Mouse (Mus musculus) right cerebral cortex, postnatal 14 days (tissue): ENCODE results near the gene Rpl41.
"Not testable (repeated sequence)": the region's sequence is repeated elsewhere in the genome, so short reads cannot be mapped to it uniquely, and the experiment has no call there.

Experiments used
- DNase-seq: peaks from one replicate; pipeline ENCODE4 v3.0.0; 2022

The Rpl41 gene

DNA sequence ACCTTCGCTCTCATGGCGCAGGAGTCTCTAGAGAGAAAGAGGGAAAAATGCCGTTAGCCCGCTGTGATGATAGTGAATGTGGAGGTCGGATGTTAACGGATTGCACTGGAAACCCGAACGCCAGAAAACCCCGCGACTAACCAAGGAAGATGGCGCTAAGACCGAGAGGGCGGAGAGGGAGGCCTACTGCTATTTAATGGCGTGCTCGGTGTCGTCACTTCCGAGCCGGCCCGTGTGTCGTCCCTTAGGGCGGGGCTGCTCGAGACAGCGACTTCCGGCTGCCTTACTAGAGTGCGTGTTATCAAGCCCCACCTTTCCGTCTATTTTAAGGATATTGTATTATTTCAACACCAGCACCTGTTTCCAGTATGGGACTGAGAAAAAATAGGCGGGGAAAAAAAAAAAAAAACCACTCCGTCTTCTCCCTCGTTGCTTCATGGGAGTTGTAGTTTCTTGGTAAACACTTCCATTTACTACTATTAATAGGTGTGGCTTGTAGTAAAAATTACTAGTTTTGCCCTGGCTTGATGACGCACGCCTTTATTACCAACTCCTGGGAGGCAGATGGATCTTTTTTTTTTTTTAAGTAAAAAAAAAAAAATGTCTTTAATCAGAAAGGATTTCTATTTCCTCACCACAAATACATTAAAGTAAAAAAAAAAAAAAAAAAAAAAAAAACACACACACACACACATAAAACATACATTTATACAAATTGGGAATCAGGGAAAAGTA is at the start of gene Rpl41:
TSS of gene Rpl41 (minus strand) at position 359 of the 735 bp plus-strand sequence.
- DNase-seq, result peak; percentile 87

DNA sequence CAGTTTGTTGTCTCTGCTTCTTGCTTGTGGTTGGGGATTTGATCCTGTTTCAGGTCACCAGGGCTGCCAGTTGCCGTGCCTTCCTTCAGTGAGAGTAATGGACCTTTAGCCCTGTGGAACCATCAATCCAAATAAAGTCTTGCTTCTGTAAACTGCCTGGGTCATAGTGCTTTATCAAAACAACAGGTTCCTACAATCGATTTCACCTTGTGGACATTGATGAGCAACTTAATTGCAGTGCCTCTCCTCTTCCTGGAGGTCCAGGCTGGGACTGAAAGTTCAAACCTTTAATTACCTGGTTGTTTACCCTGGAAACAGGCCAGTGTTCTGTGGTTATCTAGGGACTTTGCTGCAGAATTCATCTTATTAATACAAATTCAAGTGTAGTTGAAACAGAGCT is 49.4 kb upstream of the Rpl41 start:
- no peak for DNase-seq

DNA sequence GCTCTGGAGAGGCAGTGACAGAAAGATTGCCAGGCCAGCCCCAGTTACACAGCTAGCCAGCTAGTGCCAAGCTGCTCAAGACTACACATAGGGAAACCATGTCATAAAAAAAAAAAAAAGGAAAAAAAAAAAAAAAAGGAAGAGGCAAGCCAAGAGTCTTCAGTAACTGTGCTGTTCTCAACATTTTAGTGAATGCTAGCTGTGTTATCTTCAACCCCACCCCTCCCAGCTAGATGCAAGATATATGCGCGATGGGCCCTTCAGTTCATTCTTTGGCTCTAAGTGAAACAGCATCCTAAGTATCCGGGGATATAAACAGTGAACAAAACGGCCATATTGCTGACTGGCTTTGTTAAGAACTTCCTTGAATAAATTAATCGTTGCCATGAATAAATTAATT is 43.7 kb upstream of the Rpl41 start:
- no peak for DNase-seq

DNA sequence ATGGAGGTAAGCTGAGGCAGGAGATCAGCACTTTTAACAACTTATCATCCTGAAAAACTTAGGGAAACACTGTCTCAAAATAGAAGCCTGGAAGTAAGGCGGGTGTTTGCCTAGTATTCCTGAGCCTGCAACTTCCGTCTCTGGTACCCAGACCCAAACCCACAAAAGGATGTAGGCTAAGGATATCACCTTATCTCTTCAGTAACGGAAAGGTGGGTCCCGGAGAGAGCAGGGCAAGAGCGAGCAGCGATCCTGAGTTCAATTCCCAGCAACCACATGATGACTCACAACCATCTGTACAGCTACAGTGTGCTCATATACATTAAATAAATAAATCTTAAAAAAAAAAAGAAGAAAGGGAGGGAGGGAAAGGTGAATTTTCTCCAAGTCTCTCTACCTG is 42.3 kb upstream of the Rpl41 start:
- DNase-seq, result no peak

DNA sequence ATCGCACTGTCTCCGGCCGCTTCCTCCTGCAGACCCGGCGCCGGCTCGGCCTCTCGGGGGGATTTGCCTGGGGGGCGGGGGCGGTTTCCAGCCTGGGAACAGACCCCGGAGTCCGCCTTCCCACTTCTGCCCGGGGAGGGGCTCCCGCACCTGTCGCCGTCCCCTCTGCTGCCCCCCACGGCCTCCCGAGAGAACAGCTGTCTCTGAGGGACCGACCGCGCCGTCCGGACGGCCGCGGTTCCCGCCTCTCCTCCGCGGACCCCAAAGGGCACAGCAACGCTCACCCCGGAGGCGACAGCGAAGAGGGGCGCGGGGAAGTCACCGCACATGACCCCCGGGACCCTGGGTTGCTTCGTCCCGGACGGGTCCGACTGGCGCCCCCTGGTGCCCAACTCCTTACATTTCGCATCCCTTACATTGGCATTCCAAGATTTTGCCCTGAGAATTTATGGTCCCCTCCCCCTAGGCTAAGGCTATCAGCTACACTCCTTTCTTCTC is 41.1 kb upstream of the Rpl41 start:
- DNase-seq, result peak; percentile 48

DNA sequence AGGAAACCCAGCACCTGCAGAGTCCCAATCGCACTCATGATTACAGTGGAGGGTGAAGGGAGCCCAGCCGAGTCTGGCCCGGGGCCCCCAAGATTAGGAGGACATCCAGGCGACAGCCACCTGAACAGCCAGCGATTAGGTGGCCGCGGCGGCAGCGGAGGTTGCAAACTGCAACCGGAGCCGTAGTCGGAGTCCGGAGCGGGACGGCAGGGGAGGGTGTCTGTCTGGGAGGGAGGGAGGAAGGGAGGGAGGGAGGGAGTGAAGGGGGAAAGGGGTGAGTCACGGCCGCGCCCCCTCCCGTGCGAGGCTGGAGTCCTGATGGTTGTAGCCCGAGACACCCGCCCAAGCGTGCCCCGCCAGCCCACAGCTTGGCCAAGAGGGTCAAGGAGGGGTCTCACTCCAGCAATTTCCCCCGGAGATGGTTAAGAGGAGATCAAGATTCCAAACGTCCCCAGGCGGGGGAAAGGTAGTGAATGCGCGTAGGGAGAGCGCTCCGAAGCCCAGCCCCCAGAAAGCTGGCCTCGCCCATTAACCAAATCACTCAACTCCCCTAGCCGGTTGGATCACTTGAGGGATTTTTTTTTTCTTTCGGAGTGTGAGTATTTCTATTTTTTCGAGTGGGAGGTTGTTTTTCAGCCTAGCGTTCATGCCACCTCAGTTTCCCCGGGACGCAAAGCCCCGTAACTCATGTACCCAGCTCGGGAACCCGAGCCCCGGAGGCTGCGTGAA is 40.5 kb upstream of the Rpl41 start, which contains the start of gene Erbb3:
TSS of gene Erbb3 (minus strand) at position 189 of the 729 bp plus-strand sequence.
- no peak for DNase-seq

DNA sequence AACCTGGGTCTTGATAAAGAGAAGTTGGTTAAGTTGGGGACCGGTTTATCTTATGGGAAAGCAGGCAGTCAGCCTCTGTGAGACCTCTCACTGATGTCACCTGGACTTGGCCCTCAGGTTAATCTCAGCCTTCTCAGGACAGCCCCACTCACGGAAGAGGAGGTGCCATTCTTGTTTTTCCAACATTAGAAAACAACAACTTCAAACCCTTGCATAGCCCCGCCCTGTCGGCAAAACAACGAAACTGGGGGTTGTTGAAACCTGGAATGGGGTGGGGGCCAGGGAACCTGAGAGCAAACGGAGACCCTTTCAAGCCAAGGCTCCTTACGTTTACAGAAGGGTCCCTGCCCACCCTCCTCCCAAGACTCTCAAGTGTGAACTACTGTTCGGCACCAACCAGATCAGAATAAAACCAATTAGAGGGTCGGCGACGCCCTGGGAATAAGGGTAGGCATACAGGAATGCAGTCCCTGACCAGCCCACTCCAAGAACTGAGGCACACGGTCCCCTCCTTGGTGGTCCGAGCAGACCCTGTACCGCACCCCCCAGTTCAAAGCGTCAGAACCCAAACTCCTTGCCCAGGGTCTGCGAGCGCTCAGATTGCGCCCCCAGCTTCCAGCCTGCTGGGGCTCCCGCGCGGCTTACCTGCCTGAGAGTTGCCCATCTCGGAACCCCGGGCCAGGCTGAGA is 39.8 kb upstream of the Rpl41 start:
- no peak for DNase-seq

DNA sequence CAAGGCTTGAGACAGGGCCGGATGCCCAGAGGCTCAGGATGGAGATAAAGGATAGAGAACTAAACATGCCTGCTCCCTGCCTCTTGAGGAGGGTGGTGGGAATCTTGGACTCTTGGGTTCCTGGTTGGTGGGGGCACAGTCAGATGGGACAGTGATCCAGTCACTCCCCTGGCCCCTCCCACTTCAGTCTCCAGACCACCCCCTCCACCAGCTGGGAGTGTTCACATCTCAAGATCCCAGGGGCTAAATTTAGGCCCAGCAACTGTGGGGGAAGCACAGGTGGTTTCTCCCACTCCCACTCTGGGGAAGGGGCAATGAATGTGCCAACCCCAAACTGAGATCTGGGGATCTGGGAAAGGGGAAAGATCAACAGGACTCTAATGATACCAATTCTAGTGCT is 39.0 kb upstream of the Rpl41 start:
- no peak for DNase-seq

DNA sequence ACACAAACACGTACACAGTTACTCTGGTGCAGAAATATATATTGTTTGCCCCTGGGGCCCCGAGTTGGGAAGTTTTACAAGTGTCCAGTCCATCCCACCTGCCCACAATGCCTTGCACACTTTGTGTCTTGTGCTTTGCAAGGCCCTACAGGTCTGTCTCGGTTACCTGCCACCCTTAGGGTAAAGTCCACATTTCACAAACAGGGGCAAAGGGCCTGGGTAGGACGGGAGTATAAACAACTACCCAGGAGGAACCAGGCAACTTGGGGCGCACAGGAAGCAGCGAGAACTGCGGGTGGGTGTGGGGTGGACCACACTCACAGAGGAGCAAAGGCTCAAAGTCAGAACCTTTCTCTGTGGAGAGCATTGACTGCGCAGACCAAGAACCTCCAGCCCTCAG is 38.6 kb upstream of the Rpl41 start:
- no peak for DNase-seq

DNA sequence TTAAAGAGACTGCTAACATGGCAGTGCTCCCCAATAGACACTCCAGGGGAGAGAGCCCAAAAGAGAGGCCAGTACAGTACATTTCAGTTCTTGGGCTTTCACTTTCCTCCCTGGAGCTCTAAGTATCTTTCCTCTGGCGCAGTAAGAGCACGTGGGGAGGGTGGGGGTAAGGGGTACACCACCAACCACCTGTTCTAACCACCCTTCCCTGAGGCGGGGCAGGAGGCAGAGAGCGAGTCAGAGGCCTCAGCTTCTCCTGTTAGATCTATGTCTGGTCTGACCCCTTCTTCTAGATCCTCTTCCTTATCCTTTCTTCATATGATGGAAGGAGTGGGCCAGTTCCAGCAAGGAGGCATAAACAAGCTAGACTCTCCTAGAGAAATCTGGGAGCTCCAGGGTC is 38.0 kb upstream of the Rpl41 start:
- no peak for DNase-seq

DNA sequence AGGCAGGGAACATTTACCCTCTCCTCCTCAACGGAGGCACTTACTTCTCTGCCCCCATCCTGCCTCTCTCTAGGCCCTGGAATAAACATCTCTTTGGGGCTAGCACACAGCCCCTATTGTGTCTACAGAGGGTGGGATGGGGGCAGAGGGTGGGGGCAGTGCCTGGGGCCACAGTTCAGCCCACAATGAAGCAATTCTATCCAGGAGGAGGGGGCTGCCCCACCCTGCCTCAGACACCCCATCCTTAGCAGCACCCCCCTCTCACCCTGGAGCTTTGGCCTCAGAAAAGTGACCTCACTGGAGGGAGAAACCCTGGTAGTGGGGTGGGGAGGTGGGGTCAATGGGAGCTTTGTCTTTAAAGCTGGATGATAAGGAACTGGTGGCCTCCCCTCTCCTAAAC is 37.4 kb upstream of the Rpl41 start:
- no peak for DNase-seq

DNA sequence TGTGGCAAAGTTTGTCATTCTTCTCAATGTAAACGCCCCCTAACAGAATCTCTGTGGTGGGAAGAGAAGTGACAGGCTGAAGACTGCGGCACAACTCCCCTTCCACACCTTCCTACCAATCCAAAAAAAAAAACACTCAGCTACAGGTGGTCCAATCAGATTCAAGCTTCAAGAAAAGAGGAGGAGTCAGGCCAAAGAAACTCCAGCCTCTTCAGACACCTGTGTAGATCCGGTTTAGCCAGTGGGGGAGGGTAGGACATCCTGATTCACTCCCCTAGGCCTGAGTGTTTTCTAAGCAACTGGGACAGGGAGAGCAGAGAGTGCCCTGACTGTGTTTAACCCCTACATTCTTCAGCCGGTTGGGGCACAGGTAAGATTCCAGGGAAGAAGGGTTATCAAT is 35.3 kb upstream of the Rpl41 start:
- DNase-seq, result no peak

DNA sequence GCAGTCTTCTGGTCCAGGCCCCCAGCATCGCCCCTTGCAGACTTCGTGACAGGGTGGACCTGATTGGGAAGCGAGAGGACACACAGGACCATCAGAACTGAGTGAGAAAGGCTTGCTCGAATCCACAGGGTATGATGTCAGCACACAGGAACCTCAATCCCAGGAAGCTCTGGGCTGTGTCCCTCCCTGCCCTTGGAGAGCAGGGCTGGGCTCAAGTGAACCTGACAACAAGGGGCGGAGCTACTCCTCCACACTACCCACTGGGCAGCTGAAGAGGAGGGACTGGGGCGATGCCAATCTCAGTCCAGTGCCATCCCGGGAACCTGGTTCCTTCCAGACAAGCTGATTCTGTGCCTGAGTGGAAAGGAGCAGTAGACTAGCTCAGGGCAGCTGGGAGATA is 34.5 kb upstream of the Rpl41 start:
- no peak for DNase-seq

DNA sequence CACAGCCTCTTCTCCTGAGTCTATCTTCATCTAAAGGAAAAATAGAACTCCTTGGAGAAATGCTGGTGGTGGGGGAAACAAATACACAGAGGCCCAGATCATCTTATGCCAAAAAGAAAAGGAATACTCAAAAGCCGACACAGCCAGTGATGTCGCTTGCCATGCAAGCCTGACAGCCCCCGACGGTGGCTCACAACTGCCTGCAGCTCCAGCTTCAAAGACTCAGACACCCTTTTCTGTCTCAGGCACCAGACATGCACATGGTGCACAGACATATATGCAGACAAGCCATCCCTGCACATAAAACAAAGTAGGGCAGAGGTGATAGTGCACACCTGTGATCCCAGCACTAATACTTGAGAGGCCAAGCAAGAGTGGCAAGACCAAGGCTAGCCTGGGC is 30.6 kb upstream of the Rpl41 start:
- no peak for DNase-seq

DNA sequence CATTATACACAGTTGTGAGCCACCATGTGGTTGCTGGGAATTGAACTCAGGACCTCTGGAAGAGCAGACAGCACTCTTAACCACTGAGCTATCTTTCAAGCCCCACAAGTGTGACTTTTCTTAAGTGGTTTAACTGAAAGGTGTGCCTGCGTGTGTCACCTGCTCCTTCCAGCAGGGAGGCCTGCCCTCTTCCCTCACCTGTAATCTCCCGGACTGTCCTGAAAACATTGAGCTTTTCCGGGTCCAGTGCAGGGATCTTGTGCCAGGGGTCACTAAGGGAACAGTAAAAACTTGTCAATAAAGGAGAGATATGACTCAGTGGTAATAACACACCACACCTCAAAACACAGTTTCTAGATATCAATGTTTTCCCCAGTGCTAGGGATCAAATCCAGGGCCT is 30.2 kb upstream of the Rpl41 start:
- no peak for DNase-seq

DNA sequence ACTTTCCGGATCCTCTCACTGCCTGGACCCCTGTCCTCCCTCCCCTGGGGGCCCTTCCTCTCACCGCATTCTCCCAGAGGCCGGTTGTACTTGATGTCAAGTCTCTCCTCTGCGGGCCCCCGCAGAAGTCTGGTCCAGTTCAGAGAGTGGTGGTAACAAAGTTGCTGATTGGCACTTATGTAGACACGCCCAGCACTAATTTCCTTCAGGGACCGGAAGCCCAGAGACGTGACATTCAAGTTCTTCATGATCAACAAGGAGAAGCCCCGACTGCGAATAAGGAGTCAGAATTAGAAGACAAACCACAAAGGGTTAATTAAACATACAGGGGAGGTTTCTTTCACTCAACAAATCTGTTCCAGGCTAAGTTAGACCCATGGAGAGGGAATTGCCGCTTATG is 29.2 kb upstream of the Rpl41 start:
- no peak for DNase-seq

DNA sequence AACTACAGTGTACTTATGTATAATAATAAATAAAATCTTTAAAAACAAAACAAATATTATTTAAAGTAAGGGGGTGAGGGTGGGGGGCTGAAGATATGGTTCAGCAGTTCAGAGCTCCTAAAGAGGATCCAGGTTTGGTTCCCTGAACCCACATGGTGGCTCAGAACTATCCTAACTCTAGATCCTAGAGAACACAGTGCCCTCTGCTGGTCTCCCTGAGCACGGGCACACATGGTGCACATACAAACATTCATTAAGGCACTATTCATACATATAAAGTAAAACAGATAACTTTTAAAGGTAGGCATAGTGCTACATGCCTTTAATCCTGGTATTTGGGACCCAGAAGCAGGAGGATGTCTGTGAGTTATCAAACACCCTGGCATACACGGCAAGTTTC is 26.0 kb upstream of the Rpl41 start:
- DNase-seq, result no peak

DNA sequence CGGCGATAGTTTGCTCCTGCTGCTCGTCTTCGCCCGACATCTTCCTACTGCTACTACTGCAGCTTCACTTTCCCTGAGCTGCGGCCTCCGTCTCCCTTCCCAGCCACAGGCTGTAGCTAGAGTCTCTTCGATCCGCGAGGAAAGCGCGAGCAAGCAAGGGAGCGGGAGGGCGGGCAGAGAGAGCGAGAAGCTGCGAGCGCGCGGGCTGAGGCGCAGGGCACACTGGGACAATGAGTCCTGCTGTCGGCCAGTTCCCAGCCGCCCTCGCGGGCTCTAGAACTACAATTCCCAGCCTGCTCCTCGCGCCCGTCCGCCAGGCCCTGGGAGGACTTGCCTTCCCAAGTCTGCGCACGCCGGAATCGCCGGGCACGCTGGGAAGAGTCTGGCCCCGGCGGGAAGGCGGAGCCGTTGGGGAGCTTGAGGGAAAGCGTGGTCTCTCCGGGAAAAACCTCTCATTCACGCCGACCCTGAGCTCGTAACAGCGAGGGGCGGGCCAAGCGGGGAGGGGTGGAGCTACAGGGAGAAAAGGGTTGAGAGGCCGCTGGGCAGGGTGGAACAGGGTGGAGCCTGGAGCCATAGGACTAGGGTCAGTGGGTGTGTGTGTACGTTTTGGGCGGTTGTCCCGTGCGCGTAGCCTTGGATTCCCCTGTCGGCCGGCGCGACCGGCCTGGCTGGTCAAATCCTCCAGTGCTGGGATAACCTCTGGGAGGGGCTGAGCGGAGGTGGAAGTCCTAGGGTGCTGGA is 16.9 kb upstream of the Rpl41 start, which contains the start of gene Pa2g4:
TSS of gene Pa2g4 (minus strand) at position 200 of the 744 bp plus-strand sequence.
- DNase-seq, result peak; percentile 98

DNA sequence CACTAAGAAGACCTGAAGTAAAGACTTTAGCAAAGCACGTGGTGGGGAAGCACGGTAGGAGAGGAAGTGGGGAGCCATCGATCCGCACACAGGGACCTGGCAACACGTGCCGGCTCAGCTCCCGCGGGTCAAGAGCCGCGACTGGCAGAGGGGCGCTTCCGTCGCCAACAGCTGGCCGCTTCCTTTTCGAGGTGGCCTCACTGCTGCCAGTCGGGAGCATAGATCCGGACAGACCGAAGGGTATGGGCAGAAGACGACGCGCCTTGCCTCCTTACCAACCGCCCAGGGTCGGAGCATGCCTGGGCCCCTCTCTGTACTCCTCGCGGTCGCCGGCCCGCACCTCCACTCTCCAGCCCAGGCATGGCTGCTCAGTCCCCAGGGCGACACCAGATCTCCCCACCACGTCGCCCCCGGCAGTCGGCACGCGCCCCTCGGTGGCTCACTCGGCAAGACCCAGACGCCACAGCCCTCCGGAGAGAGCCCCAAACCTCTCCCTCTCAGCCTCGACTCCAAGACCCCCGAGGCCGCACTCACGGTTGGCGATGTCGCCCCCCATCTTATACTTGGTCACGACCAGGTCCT is 16.2 kb upstream of the Rpl41 start:
- peak; percentile 35 for DNase-seq

DNA sequence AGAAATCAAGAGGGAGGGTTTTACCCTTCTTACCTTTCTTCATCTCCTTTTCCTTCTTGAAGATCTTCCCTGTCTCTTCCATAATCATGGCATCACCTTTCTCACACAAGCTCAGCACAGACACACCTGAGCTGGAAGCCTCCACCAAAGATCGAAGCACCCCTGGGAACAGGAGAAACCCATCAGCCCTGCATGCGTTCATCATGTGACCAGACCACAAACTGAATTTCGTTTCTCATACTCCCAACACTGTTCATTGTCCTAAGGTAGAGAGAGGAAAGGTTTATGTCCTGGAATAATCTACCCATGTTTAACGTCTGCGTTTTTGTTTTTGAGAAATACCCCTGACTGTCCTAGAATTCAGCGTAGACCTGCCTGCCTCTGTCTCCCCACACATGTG is 14.4 kb upstream of the Rpl41 start:
- no peak for DNase-seq

DNA sequence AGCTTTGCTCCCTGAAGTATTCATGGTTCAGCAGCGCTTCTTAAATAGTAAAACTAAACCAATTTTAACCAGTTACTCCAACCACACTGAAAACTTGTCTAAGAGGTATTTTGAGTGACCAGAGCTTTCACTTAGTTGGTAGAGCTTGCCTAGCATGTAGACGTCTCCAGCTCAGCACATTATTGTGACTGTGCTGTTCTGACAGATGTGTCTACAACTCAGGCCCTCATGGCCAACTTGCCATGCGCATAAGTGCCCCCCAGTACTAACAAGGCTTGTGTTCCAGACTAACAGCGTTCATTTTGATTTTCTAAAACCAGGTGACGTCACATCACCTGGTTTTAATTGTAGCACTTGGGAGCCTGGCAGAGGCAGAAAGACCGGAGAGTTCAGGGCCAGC is 7.9 kb upstream of the Rpl41 start:
- DNase-seq, result no peak

DNA sequence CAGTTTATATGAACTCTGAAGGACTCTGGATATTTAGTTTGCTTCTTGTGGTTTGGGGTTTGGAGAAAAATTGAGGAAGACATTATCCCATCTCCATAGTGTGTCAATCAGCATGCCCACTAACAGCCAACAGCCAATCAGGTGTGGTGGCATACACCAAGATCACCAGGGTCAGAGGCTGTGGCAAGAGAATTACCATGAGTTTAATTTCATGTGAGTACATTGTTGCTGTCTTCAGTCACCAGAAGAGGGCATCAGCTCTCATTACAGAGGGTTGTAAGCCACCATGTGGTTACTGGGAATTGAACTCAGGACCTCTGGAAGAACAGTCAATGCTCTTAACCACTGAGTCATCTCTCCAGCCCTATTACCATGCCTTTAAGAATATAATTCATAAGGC is 7.2 kb upstream of the Rpl41 start:
- DNase-seq, result no peak

DNA sequence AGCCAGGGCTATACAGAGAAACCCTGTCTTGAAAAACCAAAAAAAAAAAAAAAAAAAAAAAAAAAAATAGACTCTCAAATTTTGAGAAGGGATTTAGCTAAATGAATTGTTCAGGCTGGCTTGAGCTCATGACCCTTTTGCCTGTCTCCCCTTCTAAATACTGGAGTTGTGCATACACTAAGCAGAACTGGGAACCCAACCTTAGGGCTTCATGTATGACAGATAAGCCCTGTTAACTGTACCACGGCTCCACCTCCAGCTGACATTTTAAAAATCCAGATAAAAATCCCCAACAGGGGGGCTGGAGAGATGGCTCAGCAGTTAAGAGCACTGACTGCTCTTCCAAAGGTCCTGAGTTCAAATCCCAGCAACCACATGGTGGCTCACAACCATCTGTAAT is 6.5 kb upstream of the Rpl41 start:
- DNase-seq, result not testable (repeated sequence)
